Mouse (Mus musculus): ENCODE measurements around the gene Acbd4.

Gene Acbd4

DNA sequence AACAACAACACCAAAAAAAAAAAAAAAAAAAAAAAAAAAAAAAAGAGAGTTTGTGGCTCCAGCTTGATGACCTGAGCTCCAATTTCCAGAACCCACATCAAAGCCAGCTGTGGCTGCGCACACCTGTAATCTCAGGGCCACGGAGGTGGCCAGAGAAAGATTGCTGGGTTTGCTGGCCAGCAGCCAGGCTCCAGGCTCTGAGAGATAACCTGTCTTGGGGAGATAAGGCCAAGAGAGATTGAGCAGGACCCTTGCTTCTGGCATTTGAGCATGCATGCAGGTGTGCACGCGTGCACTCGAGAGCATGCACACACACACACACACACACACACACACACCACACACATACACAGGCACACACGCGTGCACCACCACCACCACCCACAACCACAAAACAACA, 8.2 kb upstream of the Acbd4 start:
- DNase-seq (ENCODE audit: low read depth, low spot score): no peak

DNA sequence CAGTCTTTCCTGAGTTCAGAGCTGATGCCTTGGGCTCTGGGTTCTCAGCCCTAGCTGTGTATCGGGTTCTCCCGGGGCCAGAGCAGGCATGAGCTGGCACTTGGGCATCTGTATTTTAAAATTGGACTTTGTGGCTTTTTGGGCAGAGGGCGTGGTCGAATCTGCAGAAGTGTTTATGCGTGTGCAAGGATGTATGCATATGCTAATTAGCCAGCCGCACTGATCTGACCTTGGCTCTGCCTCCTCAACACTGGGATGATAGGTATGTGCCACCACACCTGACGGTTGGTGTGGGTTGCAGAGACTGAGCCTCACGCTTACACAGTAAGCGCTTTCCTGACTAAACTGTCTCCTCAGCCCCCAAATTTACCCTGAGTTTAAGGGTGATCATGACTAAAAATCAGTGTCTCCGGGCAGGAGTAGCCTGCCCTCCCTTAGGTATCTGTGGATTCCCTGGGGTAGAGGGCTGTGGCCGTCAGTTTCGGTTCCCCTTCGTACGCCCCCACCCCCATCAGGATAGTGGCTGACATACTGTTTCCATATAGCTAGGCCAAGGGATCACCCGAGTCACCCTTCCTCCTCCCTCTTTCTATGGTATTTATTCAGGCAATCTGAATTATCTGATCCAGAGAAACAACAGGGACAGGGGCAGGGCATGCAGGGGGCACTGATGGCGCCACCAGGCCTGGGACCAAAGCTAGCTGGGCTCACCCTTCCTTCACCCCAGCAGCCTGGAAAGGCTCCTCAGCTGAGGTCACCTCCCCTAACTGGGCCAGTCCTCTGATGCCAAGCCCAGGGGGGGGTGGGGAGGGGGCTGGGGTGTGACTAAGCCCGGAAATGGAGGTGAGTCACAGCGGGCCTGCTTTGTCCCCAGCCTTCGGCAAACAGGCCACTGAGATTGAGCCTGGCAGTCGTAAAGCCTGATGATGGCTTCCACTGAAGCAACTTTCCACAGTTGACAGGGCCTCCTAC, 7.3 kb upstream of the Acbd4 start:
- peak; percentile 74 for DNase-seq (ENCODE audit: low read depth, low spot score)

DNA sequence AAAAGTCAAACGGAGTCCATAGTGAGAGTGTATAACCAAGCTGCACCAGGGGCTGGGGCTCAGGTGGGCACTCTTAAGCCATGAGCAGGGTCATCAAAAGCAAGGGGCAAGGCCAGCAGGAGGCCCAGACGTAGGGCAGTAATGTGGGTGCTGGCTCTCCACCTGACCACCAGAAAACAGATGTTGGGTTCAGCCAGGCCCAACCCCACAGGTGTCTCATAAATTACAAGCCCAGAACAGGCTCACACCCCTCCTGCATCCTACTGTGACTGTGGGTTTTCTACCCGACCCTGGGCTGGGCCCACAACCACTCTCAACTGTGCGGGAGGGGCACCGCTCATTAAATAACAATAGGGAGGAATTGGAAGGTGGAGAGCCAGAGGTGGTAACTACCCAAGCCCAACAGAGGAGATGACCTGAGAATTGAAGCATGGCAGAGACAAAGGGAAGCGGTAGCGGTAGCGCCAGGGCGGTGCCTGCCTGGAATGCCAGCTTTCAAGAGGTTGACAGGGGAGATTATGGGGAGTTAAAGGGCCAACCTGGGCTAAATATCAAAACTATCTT, 6.3 kb upstream of the Acbd4 start:
- peak; percentile 83 for DNase-seq (ENCODE audit: low read depth, low spot score)

GRCm38 (mm10) chr11:103095801-103096200, 5.7 kb upstream of the Acbd4 start:
- no peak for DNase-seq (ENCODE audit: low read depth, low spot score)

- DNase-seq (ENCODE audit: low read depth, low spot score): peak; percentile 88
Observed at GRCm38 (mm10) chr11:103096979-103097894, 4.2 kb upstream of the Acbd4 start.

DNA sequence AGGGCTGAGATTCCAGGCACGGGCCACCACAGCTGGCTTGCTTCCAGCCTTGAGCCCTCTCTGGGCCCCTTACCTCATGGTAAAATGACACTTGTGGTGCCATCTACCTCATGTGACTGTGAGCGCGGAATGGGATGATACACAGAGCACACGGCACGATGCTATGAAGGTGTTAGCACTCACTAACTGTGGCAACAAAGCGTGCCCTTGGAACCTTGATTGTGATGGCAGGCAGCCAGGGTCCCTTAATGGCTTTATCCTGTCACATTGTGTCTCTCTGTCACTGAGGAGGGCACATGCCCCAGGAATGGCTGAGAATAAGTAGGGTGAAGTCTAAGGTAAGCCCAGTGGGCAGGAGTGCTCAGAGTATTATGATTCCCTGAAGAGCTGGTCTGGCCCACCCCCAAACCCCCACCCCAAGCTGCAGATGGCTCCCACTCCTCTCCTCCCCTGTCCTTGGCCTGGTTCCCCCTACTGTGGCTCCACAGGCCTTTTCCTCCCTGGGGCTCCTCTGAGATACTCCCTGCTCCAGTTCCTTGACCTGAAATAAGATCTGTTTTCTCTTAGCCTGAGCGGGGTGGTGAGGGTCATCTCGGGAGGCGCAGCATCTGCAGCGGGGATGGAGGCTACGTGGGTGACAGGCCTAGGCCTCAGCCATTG, 2.8 kb upstream of the Acbd4 start:
- DNase-seq (ENCODE audit: low read depth, low spot score): no peak

- DNase-seq (ENCODE audit: low read depth, low spot score): no peak
Observed at GRCm38 (mm10) chr11:103099352-103099940, 2.0 kb upstream of the Acbd4 start.

DNA sequence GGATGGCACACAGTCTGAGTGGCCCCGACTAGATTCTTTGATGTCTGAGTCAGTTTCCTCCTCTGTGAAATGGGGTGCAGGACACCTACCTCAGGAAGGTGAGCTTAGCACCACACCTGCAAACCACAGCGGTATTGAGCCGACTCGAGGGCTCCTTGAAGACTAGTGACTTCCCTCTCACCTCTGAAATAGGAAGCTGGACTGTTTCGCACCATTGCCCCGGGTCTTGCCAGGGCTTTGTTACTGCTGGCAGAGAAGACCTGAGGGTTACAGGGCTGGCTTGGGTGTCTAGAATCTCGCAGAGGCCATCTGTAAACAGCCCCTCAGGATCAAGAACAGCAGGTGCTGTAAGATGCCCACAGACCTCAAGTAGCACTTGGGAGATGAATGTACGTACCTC, 1.1 kb upstream of the Acbd4 start:
- no peak for DNase-seq (ENCODE audit: low read depth, low spot score)

- DNase-seq (ENCODE audit: low read depth, low spot score): peak; percentile 71
Observed at GRCm38 (mm10) chr11:103101866-103102501, 502 bp downstream of the Acbd4 start.

GRCm38 (mm10) chr11:103102725-103103349, 1.4 kb downstream of the Acbd4 start:
- peak; percentile 98 for DNase-seq (ENCODE audit: low read depth, low spot score)

- DNase-seq (ENCODE audit: low read depth, low spot score): no peak
Observed at GRCm38 (mm10) chr11:103103621-103104020, 2.1 kb downstream of the Acbd4 start.

- DNase-seq (ENCODE audit: low read depth, low spot score): no peak
Observed at GRCm38 (mm10) chr11:103104469-103104868, 3.0 kb downstream of the Acbd4 start.

GRCm38 (mm10) chr11:103105180-103105725, 3.8 kb downstream of the Acbd4 start:
- DNase-seq (ENCODE audit: low read depth, low spot score): no peak

DNA sequence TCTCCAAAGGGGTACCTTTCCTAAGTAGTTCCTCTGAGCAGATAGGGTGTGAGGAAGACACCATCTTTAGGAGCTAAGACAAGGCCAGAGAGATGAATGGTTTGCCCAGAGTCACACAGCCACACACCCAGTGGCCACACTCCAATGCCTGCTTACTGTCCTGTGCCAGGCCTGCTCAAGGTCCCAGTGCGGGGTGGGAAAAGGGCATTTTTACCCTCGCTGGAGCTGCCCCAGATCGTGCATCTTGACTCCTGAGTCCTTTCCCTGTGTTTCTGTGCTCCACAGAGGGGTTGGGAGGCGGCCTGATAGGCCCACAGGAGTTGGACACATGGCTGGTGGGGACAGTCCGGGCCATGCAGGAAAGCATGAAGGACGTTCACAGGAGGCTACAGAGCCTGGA, 4.3 kb downstream of the Acbd4 start:
- DNase-seq (ENCODE audit: low read depth, low spot score): no peak

GRCm38 (mm10) chr11:103106386-103106785, 4.9 kb downstream of the Acbd4 start:
- DNase-seq (ENCODE audit: low read depth, low spot score): peak; percentile 91

- peak; percentile 2 for DNase-seq (ENCODE audit: low read depth, low spot score)
Observed at GRCm38 (mm10) chr11:103111301-103111700, 9.8 kb downstream of the Acbd4 start.

- peak; percentile 95 for DNase-seq (ENCODE audit: low read depth, low spot score)
Observed at GRCm38 (mm10) chr11:103111881-103112551, 10.5 kb downstream of the Acbd4 start.

GRCm38 (mm10) chr11:103112552-103112912, 11.1 kb downstream of the Acbd4 start:
- peak; percentile 76 for DNase-seq (ENCODE audit: low read depth, low spot score)

GRCm38 (mm10) chr11:103113005-103113404, 11.5 kb downstream of the Acbd4 start:
- no peak for DNase-seq (ENCODE audit: low read depth, low spot score)

Measured in R1 (cell line).